Mouse (Mus musculus) small intestine, adult 2 months (tissue): Measurements from ENCODE around the gene Qk.

Experiments
- CTCF ChIP-seq: fragments of 200-500 bp; IDR thresholded peaks from 2 replicates; pipeline ENCODE4 v1.5.1; 2012; ENCODE audit warnings: low read depth, mild to moderate bottlenecking, control low read depth, inconsistent platforms, low read length, moderate library complexity, mixed read lengths; ENCODE audit not compliant: insufficient replicate concordance, insufficient read length; ENCODE audit errors: extremely low read depth
- POLR2A ChIP-seq: fragments of 200-500 bp; IDR thresholded peaks from 2 replicates; pipeline ENCODE4 v1.6.1; 2012; ENCODE audit warnings: low read depth, mild to moderate bottlenecking, control low read depth, inconsistent platforms, low read length, moderate library complexity

- TF ChIP-seq POLR2A (no peak), CTCF (no peak)
Measured at GRCm38 (mm10) chr17:10355746-10356145, 36.1 kb upstream of the Qk start.
